Mouse (Mus musculus): ENCODE measurements around the gene Gng12. TPM values are rescaled to one million over a fixed set of nuclear protein-coding genes. Genes with fewer than 3 reads are reported as not detected.

The Gng12 gene
- polyA plus RNA-seq, 1 experiment: 246 TPM

GRCm38 (mm10) chr6:66965203-66965602 is 69.0 kb downstream of the Gng12 start:
- Histone ChIP-seq H3K4me3 (ENCODE audit: insufficient read depth, low read length) (no peak overlapping the region), H3K4me1 (ENCODE audit: control insufficient read depth, insufficient read depth, low read length) (peaks cover 14% of the 10 kb centered on the region), H3K27ac (ENCODE audit: insufficient read depth, low read length) (no peak overlapping the region)
- TF ChIP-seq POLR2A (IDR thresholded peaks at IDR 0.05; ENCODE audit: low read depth, low read length): no peak
- TF ChIP-seq CTCF (IDR thresholded peaks at IDR 0.05; ENCODE audit: borderline replicate concordance, insufficient read depth, low read length): no peak

GRCm38 (mm10) chr6:66967788-66968187 is 71.6 kb downstream of the Gng12 start:
- no peak overlapping the region for H3K27ac ChIP-seq (ENCODE audit: insufficient read depth, low read length)
- H3K4me1 ChIP-seq (ENCODE audit: control insufficient read depth, insufficient read depth, low read length): peaks cover 14% of the 10 kb centered on the region
- TF ChIP-seq POLR2A (IDR thresholded peaks at IDR 0.05; ENCODE audit: low read depth, low read length) (no peak), CTCF (IDR thresholded peaks at IDR 0.05; ENCODE audit: borderline replicate concordance, insufficient read depth, low read length) (no peak)
- H3K4me3 ChIP-seq (ENCODE audit: insufficient read depth, low read length): no peak overlapping the region

GRCm38 (mm10) chr6:66969446-66969845 is 73.2 kb downstream of the Gng12 start:
- no peak overlapping the region for H3K4me3 ChIP-seq (ENCODE audit: insufficient read depth, low read length)
- H3K4me1 ChIP-seq (ENCODE audit: control insufficient read depth, insufficient read depth, low read length): peaks cover 11% of the 10 kb centered on the region
- no peak overlapping the region for H3K27ac ChIP-seq (ENCODE audit: insufficient read depth, low read length)
- no peak for TF ChIP-seq CTCF (IDR thresholded peaks at IDR 0.05; ENCODE audit: borderline replicate concordance, insufficient read depth, low read length)
- no peak for TF ChIP-seq POLR2A (IDR thresholded peaks at IDR 0.05; ENCODE audit: low read depth, low read length)

GRCm38 (mm10) chr6:66972300-66972699 is 76.1 kb downstream of the Gng12 start:
- Histone ChIP-seq H3K27ac (ENCODE audit: insufficient read depth, low read length) (no peak overlapping the region), H3K4me3 (ENCODE audit: insufficient read depth, low read length) (no peak overlapping the region), H3K4me1 (ENCODE audit: control insufficient read depth, insufficient read depth, low read length) (peaks cover 2% of the 10 kb centered on the region; the same call in 1 of the 2 replicates)
- TF ChIP-seq POLR2A (IDR thresholded peaks at IDR 0.05; ENCODE audit: low read depth, low read length) (no peak), CTCF (IDR thresholded peaks at IDR 0.05; ENCODE audit: borderline replicate concordance, insufficient read depth, low read length) (no peak)

GRCm38 (mm10) chr6:66973180-66973579 is 77.0 kb downstream of the Gng12 start:
- Histone ChIP-seq H3K4me1 (ENCODE audit: control insufficient read depth, insufficient read depth, low read length) (no peaks in the 10 kb centered on the region; the same call in 1 of the 2 replicates), H3K4me3 (ENCODE audit: insufficient read depth, low read length) (no peak overlapping the region), H3K27ac (ENCODE audit: insufficient read depth, low read length) (no peak overlapping the region)
- TF ChIP-seq CTCF (IDR thresholded peaks at IDR 0.05; ENCODE audit: borderline replicate concordance, insufficient read depth, low read length): no peak
- no peak for TF ChIP-seq POLR2A (IDR thresholded peaks at IDR 0.05; ENCODE audit: low read depth, low read length)

GRCm38 (mm10) chr6:66975522-66975921 is 79.3 kb downstream of the Gng12 start:
- TF ChIP-seq POLR2A (IDR thresholded peaks at IDR 0.05; ENCODE audit: low read depth, low read length): no peak
- Histone ChIP-seq H3K4me1 (ENCODE audit: control insufficient read depth, insufficient read depth, low read length) (no peaks in the 10 kb centered on the region), H3K4me3 (ENCODE audit: insufficient read depth, low read length) (no peak overlapping the region), H3K27ac (ENCODE audit: insufficient read depth, low read length) (no peak overlapping the region)

- Histone ChIP-seq H3K4me3 (ENCODE audit: insufficient read depth, low read length) (no peak overlapping the region), H3K27ac (ENCODE audit: insufficient read depth, low read length) (no peak overlapping the region), H3K4me1 (ENCODE audit: control insufficient read depth, insufficient read depth, low read length) (peaks cover 5% of the 10 kb centered on the region; the same call in 1 of the 2 replicates)
- TF ChIP-seq POLR2A (IDR thresholded peaks at IDR 0.05; ENCODE audit: low read depth, low read length) (no peak), CTCF (IDR thresholded peaks at IDR 0.05; ENCODE audit: borderline replicate concordance, insufficient read depth, low read length) (no peak)
Observed at GRCm38 (mm10) chr6:66979197-66979596, 83.0 kb downstream of the Gng12 start.

- H3K27ac ChIP-seq (ENCODE audit: insufficient read depth, low read length): no peak overlapping the region
- TF ChIP-seq POLR2A (IDR thresholded peaks at IDR 0.05; ENCODE audit: low read depth, low read length) (no peak), CTCF (IDR thresholded peaks at IDR 0.05; ENCODE audit: borderline replicate concordance, insufficient read depth, low read length) (no peak)
- peaks cover 7% of the 10 kb centered on the region; the same call in 1 of the 2 replicates for H3K4me1 ChIP-seq (ENCODE audit: control insufficient read depth, insufficient read depth, low read length)
- no peak overlapping the region for H3K4me3 ChIP-seq (ENCODE audit: insufficient read depth, low read length)
Observed at GRCm38 (mm10) chr6:66980040-66980439, 83.8 kb downstream of the Gng12 start.

- TF ChIP-seq CTCF (IDR thresholded peaks at IDR 0.05; ENCODE audit: borderline replicate concordance, insufficient read depth, low read length) (no peak), POLR2A (IDR thresholded peaks at IDR 0.05; ENCODE audit: low read depth, low read length) (no peak)
- H3K27ac ChIP-seq (ENCODE audit: insufficient read depth, low read length): no peak overlapping the region
- H3K4me3 ChIP-seq (ENCODE audit: insufficient read depth, low read length): no peak overlapping the region
- peaks cover 7% of the 10 kb centered on the region; the same call in 1 of the 2 replicates for H3K4me1 ChIP-seq (ENCODE audit: control insufficient read depth, insufficient read depth, low read length)
Observed at GRCm38 (mm10) chr6:66981366-66981765, 85.2 kb downstream of the Gng12 start.

- TF ChIP-seq CTCF (IDR thresholded peaks at IDR 0.05; ENCODE audit: borderline replicate concordance, insufficient read depth, low read length) (no peak), POLR2A (IDR thresholded peaks at IDR 0.05; ENCODE audit: low read depth, low read length) (no peak)
- H3K4me1 ChIP-seq (ENCODE audit: control insufficient read depth, insufficient read depth, low read length): peaks cover 7% of the 10 kb centered on the region; the same call in 1 of the 2 replicates
Observed at GRCm38 (mm10) chr6:66981864-66982263, 85.7 kb downstream of the Gng12 start.

GRCm38 (mm10) chr6:66984079-66984478 is 87.9 kb downstream of the Gng12 start:
- H3K4me1 ChIP-seq (ENCODE audit: control insufficient read depth, insufficient read depth, low read length): peaks cover 18% of the 10 kb centered on the region
- no peak overlapping the region for H3K4me3 ChIP-seq (ENCODE audit: insufficient read depth, low read length)
- H3K27ac ChIP-seq (ENCODE audit: insufficient read depth, low read length): no peak overlapping the region
- TF ChIP-seq CTCF (IDR thresholded peaks at IDR 0.05; ENCODE audit: borderline replicate concordance, insufficient read depth, low read length): no peak
- no peak for TF ChIP-seq POLR2A (IDR thresholded peaks at IDR 0.05; ENCODE audit: low read depth, low read length)

More at GRCm38 (mm10) chr6:66981864-66982263, 85.7 kb downstream of the Gng12 start:
- Histone ChIP-seq H3K4me3 (ENCODE audit: insufficient read depth, low read length) (no peak overlapping the region), H3K27ac (ENCODE audit: insufficient read depth, low read length) (no peak overlapping the region)
